Mouse (Mus musculus) spleen, postnatal 4 days (tissue): ENCODE results near the gene Frmpd4.

Experiments used
- DNase-seq, 2 experiments: peaks; one replicate each; pipeline ENCODE4 v3.0.0; 2022; ENCODE audit warnings: low spot score in 2 of 2

Frmpd4 gene

GRCm38 (mm10) chrX:168577131-168577530 is at the start of gene Frmpd4:
Gene Frmpd4 (minus strand): TSS chrX:168577231.
- no peak for DNase-seq

- no peak for DNase-seq
These were observed 18.2 kb upstream of the Frmpd4 start for GRCm38 (mm10) chrX:168595193-168595592.

- no peak for DNase-seq
These were observed 7.3 kb upstream of the Frmpd4 start for GRCm38 (mm10) chrX:168584303-168584702.

- no peak for DNase-seq
These were observed 5.2 kb downstream of the Frmpd4 start for GRCm38 (mm10) chrX:168571808-168572207.

- no peak for DNase-seq
These were observed 7.8 kb downstream of the Frmpd4 start for GRCm38 (mm10) chrX:168569231-168569630.

- DNase-seq = no peak
These were observed 71.8 kb downstream of the Frmpd4 start for GRCm38 (mm10) chrX:168505254-168505653.

- DNase-seq = no peak
These were observed 121.8 kb downstream of the Frmpd4 start for GRCm38 (mm10) chrX:168455233-168455632.

- no peak for DNase-seq
These were observed 145.8 kb downstream of the Frmpd4 start for GRCm38 (mm10) chrX:168431206-168431605.

GRCm38 (mm10) chrX:168429814-168430213 is 147.2 kb downstream of the Frmpd4 start:
- no peak for DNase-seq

- DNase-seq = no peak
These were observed 161.6 kb downstream of the Frmpd4 start for GRCm38 (mm10) chrX:168415403-168415802.

GRCm38 (mm10) chrX:168403512-168403911 is 173.5 kb downstream of the Frmpd4 start:
- no peak for DNase-seq

GRCm38 (mm10) chrX:168350431-168350830 is 226.6 kb downstream of the Frmpd4 start:
- no peak for DNase-seq

GRCm38 (mm10) chrX:168349320-168350225 is 227.5 kb downstream of the Frmpd4 start:
- DNase-seq = no peak

- DNase-seq = no peak
These were observed 238.8 kb downstream of the Frmpd4 start for GRCm38 (mm10) chrX:168338212-168338611.

- DNase-seq = no peak
These were observed 251.9 kb downstream of the Frmpd4 start for GRCm38 (mm10) chrX:168325161-168325560.

GRCm38 (mm10) chrX:168312158-168312557 is 264.9 kb downstream of the Frmpd4 start:
- no peak for DNase-seq

GRCm38 (mm10) chrX:168310143-168310542 is 266.9 kb downstream of the Frmpd4 start:
- DNase-seq = no peak

GRCm38 (mm10) chrX:168292506-168292905 is 284.5 kb downstream of the Frmpd4 start:
- DNase-seq = no peak

GRCm38 (mm10) chrX:168207034-168207433 is 370.0 kb downstream of the Frmpd4 start:
- no peak for DNase-seq

- no peak for DNase-seq
These were observed 385.1 kb downstream of the Frmpd4 start for GRCm38 (mm10) chrX:168191944-168192343.

GRCm38 (mm10) chrX:168189563-168189962 is 387.5 kb downstream of the Frmpd4 start:
- DNase-seq = no peak

GRCm38 (mm10) chrX:168163001-168163400 is 414.0 kb downstream of the Frmpd4 start:
- no peak for DNase-seq

GRCm38 (mm10) chrX:168158866-168159265 is 418.2 kb downstream of the Frmpd4 start:
- no peak for DNase-seq
